Mouse (Mus musculus): ENCODE measurements around the gene Irgq.

- TF ChIP-seq POLR2A (IDR thresholded peaks at IDR 0.05; ENCODE audit: low read depth, low read length) (no peak), CTCF (conservative IDR thresholded peaks at IDR 0.05; ENCODE audit: insufficient read depth, insufficient read length, low read depth, low read length) (no peak)
These were observed 16.3 kb downstream of the Irgq start for GRCm38 (mm10) chr7:24546634-24547389.

Data from kidney, adult 2 months (tissue).